Mouse (Mus musculus): ENCODE data around the gene Sod3.

GRCm38 (mm10) chr5:52411567-52411966 is 48.0 kb downstream of the Sod3 start:
- TF ChIP-seq POLR2A (IDR thresholded peaks at IDR 0.05; ENCODE audit: borderline replicate concordance, control insufficient read depth, low read depth, low read length) (no peak), CTCF (IDR thresholded peaks at IDR 0.05; ENCODE audit: control insufficient read depth, insufficient read depth, low read length) (no peak)
